Mouse (Mus musculus) olfactory bulb, adult 2 months (tissue): Measurements from ENCODE around the gene Sorbs1.

Experiments
- CTCF ChIP-seq: fragments of 200-500 bp; IDR thresholded peaks from 2 replicates; pipeline ENCODE4 v1.5.1; 2012; ENCODE audit warnings: low read depth, mild to moderate bottlenecking, low read length, moderate library complexity; ENCODE audit not compliant: insufficient read depth
- POLR2A ChIP-seq: fragments of 200-500 bp; IDR thresholded peaks from 2 replicates; pipeline ENCODE4 v1.6.1; 2012; ENCODE audit warnings: mild to moderate bottlenecking, low read depth, low read length, moderate library complexity; ENCODE audit not compliant: insufficient read depth

GRCm38 (mm10) chr19:40310410-40311130, 203.0 kb downstream of the Sorbs1 start:
- TF ChIP-seq POLR2A: no peak
- no peak for TF ChIP-seq CTCF
